Mouse (Mus musculus) small intestine, adult 2 months (tissue): ENCODE data around the gene Nek8.

ENCODE experiments used
- CTCF ChIP-seq: fragments of 200-500 bp; IDR thresholded peaks from 2 replicates; pipeline ENCODE4 v1.5.1; 2012; ENCODE audit warnings: low read depth, mild to moderate bottlenecking, control low read depth, inconsistent platforms, low read length, moderate library complexity, mixed read lengths; ENCODE audit not compliant: insufficient replicate concordance, insufficient read length; ENCODE audit errors: extremely low read depth
- POLR2A ChIP-seq: fragments of 200-500 bp; IDR thresholded peaks from 2 replicates; pipeline ENCODE4 v1.6.1; 2012; ENCODE audit warnings: low read depth, mild to moderate bottlenecking, control low read depth, inconsistent platforms, low read length, moderate library complexity

DNA sequence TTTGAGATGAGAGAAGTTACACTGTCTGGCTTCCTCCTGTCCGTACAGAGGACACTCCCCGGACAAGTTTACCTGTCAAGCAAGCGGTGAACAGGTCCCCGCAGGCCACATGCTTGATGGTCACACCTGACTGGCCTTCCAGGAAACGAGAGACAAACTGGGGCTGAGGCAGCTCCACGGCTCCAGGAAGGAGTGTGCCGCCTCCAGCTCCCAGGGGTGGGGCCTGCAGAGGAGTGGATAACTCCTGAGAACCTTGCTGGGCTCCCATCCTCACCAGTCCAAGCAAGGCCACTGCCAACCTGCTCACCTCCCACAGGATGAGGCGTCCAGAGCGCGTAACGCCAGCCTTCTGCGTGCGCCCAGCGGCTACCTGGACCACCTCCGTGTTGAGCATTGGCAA, 6.2 kb downstream of the Nek8 start:
- no peak for TF ChIP-seq POLR2A
- TF ChIP-seq CTCF: no peak
